Mouse (Mus musculus): ENCODE results near the gene Rsph1. TPM values are rescaled to one million over a fixed set of nuclear protein-coding genes. Genes with fewer than 3 reads are reported as not detected.

Gene Rsph1
- total RNA-seq, 1 experiment from 2014 or later = not detected

- no peak for ATAC-seq (replicated peaks; ENCODE audit: insufficient number of reproducible peaks, low FRiP score, low TSS enrichment, poor library complexity, severe bottlenecking)
Observed at GRCm38 (mm10) chr17:31264372-31264771, 12.8 kb downstream of the Rsph1 start.

GRCm38 (mm10) chr17:31263770-31264169 is 13.4 kb downstream of the Rsph1 start:
- ATAC-seq (replicated peaks; ENCODE audit: insufficient number of reproducible peaks, low FRiP score, low TSS enrichment, poor library complexity, severe bottlenecking) = no peak

DNA sequence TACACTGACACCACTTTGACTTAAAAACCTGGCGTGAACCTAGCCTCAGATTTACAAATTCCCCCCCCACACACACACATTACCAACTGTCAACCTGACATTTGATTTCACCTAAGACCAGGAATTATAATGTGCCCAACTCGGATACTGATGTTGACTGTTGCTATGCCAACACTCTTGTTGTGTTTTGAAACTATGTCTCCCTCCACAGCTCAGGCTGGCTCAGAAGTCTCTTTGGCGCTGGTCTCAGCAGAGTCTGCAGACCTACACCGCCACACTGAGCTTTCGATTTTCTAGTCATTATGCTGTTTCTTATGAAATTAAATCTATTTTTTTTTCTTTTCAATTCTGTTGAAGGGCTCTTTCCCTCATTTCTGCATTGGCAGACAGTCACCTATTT is 14.5 kb downstream of the Rsph1 start:
- no peak for ATAC-seq (replicated peaks; ENCODE audit: insufficient number of reproducible peaks, low FRiP score, low TSS enrichment, poor library complexity, severe bottlenecking)

DNA sequence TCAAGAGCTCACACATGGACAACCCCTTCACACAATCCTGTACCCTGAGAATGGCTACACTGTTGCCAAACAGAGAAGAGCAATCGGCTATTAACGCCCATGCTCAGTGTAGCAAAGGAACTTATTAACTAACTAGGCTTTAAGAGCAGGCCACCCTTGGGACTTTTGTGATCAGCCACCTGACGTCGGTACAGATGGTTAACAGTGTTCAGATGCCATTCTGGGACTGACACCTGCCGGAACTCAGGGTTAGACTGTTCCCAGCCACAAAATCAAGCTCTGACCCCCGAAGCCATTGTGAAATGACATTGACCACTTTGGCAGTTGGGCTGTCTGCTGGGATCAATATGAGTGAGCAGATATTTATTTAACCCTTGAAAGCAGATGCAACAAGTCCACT is 15.8 kb downstream of the Rsph1 start:
- ATAC-seq (replicated peaks; ENCODE audit: insufficient number of reproducible peaks, low FRiP score, low TSS enrichment, poor library complexity, severe bottlenecking) = no peak

DNA sequence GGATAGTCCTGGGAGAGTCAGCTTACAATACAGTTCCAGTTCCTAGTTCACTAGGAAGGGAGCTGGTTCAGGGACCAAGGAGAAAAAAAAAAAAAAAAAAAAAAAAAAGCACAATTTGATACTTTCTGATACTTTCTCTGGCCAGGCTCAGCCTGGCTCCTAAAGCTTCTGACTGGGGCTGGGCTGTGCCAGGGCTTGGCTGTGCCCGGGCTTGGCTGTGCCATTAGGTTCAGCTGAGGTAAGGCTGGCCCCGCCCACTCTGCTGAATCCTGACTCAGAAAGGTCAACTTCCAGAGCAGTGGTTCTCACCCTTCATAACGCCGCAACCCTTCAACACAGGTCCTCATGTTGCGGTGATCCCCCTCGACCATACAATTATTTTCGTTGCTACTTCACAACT is 16.8 kb downstream of the Rsph1 start:
- no peak for ATAC-seq (replicated peaks; ENCODE audit: insufficient number of reproducible peaks, low FRiP score, low TSS enrichment, poor library complexity, severe bottlenecking)

GRCm38 (mm10) chr17:31259825-31260224 is 17.4 kb downstream of the Rsph1 start:
- ATAC-seq (replicated peaks; ENCODE audit: insufficient number of reproducible peaks, low FRiP score, low TSS enrichment, poor library complexity, severe bottlenecking) = no peak

DNA sequence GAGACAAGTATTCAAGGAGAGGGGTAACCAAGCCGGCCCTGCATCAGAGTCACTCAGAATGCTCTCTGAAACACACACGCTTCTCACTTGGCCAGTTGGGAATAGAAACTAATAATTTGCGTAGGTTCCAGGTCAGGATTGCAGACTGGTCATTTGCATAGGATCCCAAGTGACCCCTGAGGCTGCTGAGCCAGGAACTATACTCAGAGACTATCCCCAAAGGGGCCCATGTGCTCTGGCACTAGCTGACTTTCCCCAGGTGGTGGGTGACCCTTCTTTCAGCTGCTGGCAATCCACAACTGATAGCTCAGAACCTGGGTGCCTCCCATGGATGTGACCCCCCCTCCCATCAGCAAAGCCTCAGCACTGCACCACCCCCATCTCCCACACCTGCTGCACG is 18.0 kb downstream of the Rsph1 start:
- no peak for ATAC-seq (replicated peaks; ENCODE audit: insufficient number of reproducible peaks, low FRiP score, low TSS enrichment, poor library complexity, severe bottlenecking)

- no peak for ATAC-seq (replicated peaks; ENCODE audit: insufficient number of reproducible peaks, low FRiP score, low TSS enrichment, poor library complexity, severe bottlenecking)
Observed at GRCm38 (mm10) chr17:31258310-31258865, 18.8 kb downstream of the Rsph1 start.

DNA sequence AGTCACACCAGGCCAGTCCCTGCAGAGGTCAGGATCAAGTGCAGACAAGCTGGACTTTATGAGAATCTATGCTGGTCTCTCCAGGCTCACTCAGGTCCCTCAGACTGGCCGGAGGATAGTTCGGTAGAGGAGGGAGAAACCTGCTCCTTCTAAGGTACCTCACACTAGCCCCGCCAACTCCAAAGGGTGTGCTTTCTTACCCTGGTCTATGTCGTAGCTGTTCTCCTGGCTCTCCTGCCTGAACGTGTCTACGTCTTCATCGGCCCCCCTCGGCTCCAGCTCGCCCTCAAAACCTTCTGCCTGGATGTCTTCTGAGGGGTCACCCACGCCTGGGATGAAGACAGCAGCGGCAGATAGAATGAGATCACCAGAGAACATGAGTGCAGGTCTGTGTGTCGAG is 19.3 kb downstream of the Rsph1 start:
- no peak for ATAC-seq (replicated peaks; ENCODE audit: insufficient number of reproducible peaks, low FRiP score, low TSS enrichment, poor library complexity, severe bottlenecking)

GRCm38 (mm10) chr17:31257149-31257548 is 20.0 kb downstream of the Rsph1 start:
- no peak for ATAC-seq (replicated peaks; ENCODE audit: insufficient number of reproducible peaks, low FRiP score, low TSS enrichment, poor library complexity, severe bottlenecking)

GRCm38 (mm10) chr17:31254463-31254931 is 22.7 kb downstream of the Rsph1 start:
- ATAC-seq (replicated peaks; ENCODE audit: insufficient number of reproducible peaks, low FRiP score, low TSS enrichment, poor library complexity, severe bottlenecking) = peak; percentile 87

GRCm38 (mm10) chr17:31253951-31254350 is 23.2 kb downstream of the Rsph1 start:
- ATAC-seq (replicated peaks; ENCODE audit: insufficient number of reproducible peaks, low FRiP score, low TSS enrichment, poor library complexity, severe bottlenecking) = no peak

DNA sequence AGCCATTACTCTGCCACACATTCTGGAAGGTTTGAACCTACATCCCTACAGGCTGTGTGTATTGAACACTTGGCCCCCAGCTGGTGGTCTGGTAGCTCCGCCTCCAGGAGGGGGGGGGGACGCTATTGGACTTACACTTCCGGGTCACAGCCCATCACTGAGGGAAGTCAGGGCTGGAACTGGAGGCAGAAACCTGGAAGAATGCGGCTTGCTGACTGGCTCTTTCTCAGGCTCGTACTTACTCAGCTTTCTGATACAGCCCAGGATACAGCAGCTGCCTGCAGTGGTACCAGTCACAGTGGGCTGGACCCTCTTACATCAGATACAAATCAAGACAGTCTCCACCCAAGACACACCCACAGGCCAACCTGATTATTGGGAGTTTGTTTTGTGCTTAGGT is 30.0 kb downstream of the Rsph1 start:
- no peak for ATAC-seq (replicated peaks; ENCODE audit: insufficient number of reproducible peaks, low FRiP score, low TSS enrichment, poor library complexity, severe bottlenecking)

DNA sequence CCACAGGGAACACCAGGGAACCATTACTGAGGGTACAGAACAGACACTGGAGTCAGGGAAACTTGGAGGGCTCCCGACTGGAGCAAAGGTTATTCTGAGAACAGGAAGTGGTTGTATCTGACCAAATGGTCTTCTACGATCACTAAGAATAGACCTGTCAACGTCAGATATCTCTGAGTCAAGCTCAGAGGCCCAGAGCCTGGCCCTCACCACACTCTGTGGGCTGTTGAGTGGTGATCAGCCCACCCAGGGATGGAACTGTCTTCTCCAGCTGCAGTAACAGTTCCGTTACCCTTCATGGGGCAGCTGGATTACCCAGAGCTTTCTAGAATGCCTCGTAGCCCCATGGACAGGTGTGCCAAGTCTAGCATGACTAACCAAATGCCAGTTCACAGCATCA is 31.9 kb downstream of the Rsph1 start:
- ATAC-seq (replicated peaks; ENCODE audit: insufficient number of reproducible peaks, low FRiP score, low TSS enrichment, poor library complexity, severe bottlenecking) = no peak

- ATAC-seq (replicated peaks; ENCODE audit: insufficient number of reproducible peaks, low FRiP score, low TSS enrichment, poor library complexity, severe bottlenecking) = no peak
Observed at GRCm38 (mm10) chr17:31242764-31243163, 34.4 kb downstream of the Rsph1 start.

GRCm38 (mm10) chr17:31241156-31241555 is 36.0 kb downstream of the Rsph1 start:
- no peak for ATAC-seq (replicated peaks; ENCODE audit: insufficient number of reproducible peaks, low FRiP score, low TSS enrichment, poor library complexity, severe bottlenecking)

DNA sequence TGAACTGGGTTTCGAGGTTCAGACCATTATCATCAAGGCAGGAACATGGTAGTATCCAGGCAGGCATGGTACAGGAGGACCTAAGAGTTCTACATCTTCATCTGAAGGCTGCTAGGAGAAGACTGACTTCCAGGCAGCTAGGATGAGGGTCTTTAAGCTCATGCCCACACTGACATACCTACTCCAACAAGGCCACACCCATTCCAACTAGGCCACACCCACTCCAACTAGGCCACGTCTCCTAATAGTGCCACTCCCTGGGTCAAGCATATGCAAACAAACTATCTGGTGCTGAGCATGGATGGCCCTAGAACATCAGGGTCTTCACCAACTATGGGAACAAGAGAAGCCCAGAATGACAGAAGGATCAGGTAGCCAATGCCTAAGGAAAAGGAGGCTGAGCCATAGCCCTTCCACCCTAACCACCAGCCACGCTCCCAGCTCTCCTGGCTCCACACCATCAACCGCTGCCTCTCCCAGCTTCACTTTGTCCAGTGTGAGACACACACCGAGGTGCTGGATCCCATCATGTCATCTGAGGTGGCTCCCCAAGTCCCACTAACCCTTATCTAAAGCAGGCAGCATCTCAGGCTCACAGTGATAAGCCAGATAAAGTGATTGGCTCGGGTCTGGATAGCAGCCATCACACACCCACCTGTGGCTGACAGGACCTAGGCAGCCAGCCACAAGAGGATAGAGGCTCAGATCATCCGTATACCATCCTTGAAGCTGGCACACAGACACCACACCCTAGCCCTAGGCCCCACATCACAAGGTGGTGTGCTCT is 38.8 kb downstream of the Rsph1 start:
- no peak for ATAC-seq (replicated peaks; ENCODE audit: insufficient number of reproducible peaks, low FRiP score, low TSS enrichment, poor library complexity, severe bottlenecking)

DNA sequence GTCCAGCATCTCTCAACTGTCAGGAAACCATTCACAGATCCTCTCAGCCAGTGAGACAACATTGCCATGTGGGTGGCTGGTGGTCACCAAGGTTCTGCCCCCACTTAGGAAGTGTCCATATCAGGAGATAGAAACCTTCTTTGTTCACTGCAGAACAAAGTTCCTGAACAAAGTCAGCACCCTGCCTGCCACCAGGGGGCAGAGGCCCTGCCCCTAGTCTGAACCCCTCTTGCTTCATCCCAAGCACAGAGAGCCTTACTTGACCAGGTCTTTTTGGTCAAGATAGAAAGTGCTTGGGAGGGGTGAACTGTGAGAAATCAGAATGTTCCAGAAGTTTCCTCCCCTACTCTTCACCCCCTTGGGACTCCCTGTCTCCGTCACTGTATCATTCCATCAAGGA is 41.3 kb downstream of the Rsph1 start:
- no peak for ATAC-seq (replicated peaks; ENCODE audit: insufficient number of reproducible peaks, low FRiP score, low TSS enrichment, poor library complexity, severe bottlenecking)

- no peak for ATAC-seq (replicated peaks; ENCODE audit: insufficient number of reproducible peaks, low FRiP score, low TSS enrichment, poor library complexity, severe bottlenecking)
Observed at GRCm38 (mm10) chr17:31232251-31233010, 44.8 kb downstream of the Rsph1 start.

DNA sequence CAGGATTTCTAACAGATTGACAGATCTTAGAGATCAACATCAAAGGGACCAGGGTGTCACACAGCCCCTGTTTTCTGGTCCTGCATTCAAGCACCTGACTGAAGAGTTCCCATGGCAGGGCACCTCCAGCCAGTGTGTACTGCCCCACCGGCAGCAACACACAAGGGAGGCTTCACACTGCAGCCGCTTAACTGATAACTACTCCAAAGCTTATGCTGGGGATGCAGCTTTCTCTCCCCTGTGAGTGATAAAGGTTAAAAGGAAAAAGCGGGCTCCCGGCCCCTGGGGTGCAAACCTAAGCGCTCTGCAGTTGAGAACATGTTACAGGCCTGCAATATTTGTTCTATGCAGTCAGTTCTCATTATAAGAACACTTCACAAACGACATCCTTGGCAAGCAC is 45.4 kb downstream of the Rsph1 start:
- ATAC-seq (replicated peaks; ENCODE audit: insufficient number of reproducible peaks, low FRiP score, low TSS enrichment, poor library complexity, severe bottlenecking) = no peak

Data from monocyte, adult 5-6 weeks (primary cell).